Mouse (Mus musculus): ENCODE measurements around the gene Itpripl1. TPM values are rescaled to one million over a fixed set of nuclear protein-coding genes. Genes with fewer than 3 reads are reported as not detected.
"Not testable (repeated sequence)": the region's sequence is repeated elsewhere in the genome, so short reads cannot be mapped to it uniquely, and the experiment has no call there.

Itpripl1 gene
- total and polyA plus RNA-seq, 3 experiments = 19.7 to 30.6 (median 23.4) TPM

- H3K4me3 ChIP-seq (replicated peaks in 1 of 3; ENCODE audit: low read depth in 2 of 3, low read length in 2 of 3, poor library complexity in 1 of 3); in situ Hi-C loops (cut with MboI; ENCODE audit: low pct_ligation_motif_present, low pct_unique_long_range_greater_than_20kb, low sequenced_read_pairs); H3K9ac ChIP-seq (ENCODE audit: insufficient read depth, low read depth); H3K9me3 ChIP-seq (replicated peaks; ENCODE audit: low read length); H3K79me2 ChIP-seq (replicated peaks; ENCODE audit: control insufficient read depth, extremely low read depth, insufficient read depth, poor library complexity, severe bottlenecking); dilution Hi-C loops (cut with MboI; ENCODE audit: extremely low pct_ligation_motif_present, extremely low pct_unique_long_range_greater_than_20kb, low sequenced_read_pairs); H3K4me2 ChIP-seq (ENCODE audit: insufficient read depth, low read depth, poor library complexity, severe bottlenecking); H3K27me3 ChIP-seq (replicated peaks); H3K36me3 ChIP-seq (replicated peaks in 1 of 2; ENCODE audit: control insufficient read depth in 1 of 2, insufficient read depth in 1 of 2, low read length in 1 of 2); H3K27ac ChIP-seq (ENCODE audit: insufficient read depth, low read depth): not testable (repeated sequence)
- H3K4me1 ChIP-seq (ENCODE audit: control insufficient read depth in 1 of 2, insufficient read depth in 2 of 2) = peaks cover 2 to 15% of the 10 kb centered on the region in 2 experiments; a peak in 2 of 4 replicates
- TF ChIP-seq JUND (conservative IDR thresholded peaks at IDR 0.05; ENCODE audit: low read depth, low read length) = peak; percentile 26; the same call in 1 of the 2 replicates
- TF ChIP-seq SMC3 (IDR thresholded peaks at IDR 0.05; ENCODE audit: low read depth, low read length) = peak; percentile 72
- TF ChIP-seq RAD21 (IDR thresholded peaks at IDR 0.05; ENCODE audit: low read depth, low read length) = peak; percentile 70
- TF ChIP-seq ZC3H11A (IDR thresholded peaks at IDR 0.05; ENCODE audit: low read depth, low read length) = peak; percentile 40; the same call in 1 of the 2 replicates
- TF ChIP-seq CTCF (conservative IDR thresholded peaks at IDR 0.05 in 1 of 2, IDR thresholded peaks at IDR 0.05 in 1 of 2; ENCODE audit: low read depth in 2 of 2, low read length in 2 of 2) = peak; percentile 8 to 76; a peak in 2 of 4 replicates
- peak; percentile 68 for DNase-seq (ENCODE audit: extremely low read depth)
Observed at GRCm38 (mm10) chr2:127166261-127166660, 23.0 kb upstream of the Itpripl1 start.

- peak; percentile 85 for DNase-seq (ENCODE audit: extremely low read depth)
- in situ Hi-C loops (cut with MboI; ENCODE audit: low pct_ligation_motif_present, low pct_unique_long_range_greater_than_20kb, low sequenced_read_pairs) (no loop called here), dilution Hi-C loops (cut with MboI; ENCODE audit: extremely low pct_ligation_motif_present, extremely low pct_unique_long_range_greater_than_20kb, low sequenced_read_pairs) (no loop called here)
- Histone ChIP-seq H3K4me3 (replicated peaks in 1 of 3; ENCODE audit: low read depth in 2 of 3, low read length in 2 of 3, poor library complexity in 1 of 3) (no peak overlapping the region), H3K4me2 (ENCODE audit: insufficient read depth, low read depth, poor library complexity, severe bottlenecking) (peak overlapping the region; percentile 55), H3K9me3 (replicated peaks; ENCODE audit: low read length) (no peaks in the 10 kb centered on the region), H3K36me3 (replicated peaks in 1 of 2; ENCODE audit: control insufficient read depth in 1 of 2, insufficient read depth in 1 of 2, low read length in 1 of 2) (no peaks in the 10 kb centered on the region), H3K79me2 (replicated peaks; ENCODE audit: control insufficient read depth, extremely low read depth, insufficient read depth, poor library complexity, severe bottlenecking) (no peaks in the 10 kb centered on the region), H3K27ac (ENCODE audit: insufficient read depth, low read depth) (peak overlapping the region; percentile 77; the same call in 1 of the 2 replicates), H3K9ac (ENCODE audit: insufficient read depth, low read depth) (no peak overlapping the region; the same call in 1 of the 2 replicates), H3K27me3 (replicated peaks) (peaks cover 3% of the 10 kb centered on the region), H3K4me1 (ENCODE audit: control insufficient read depth in 1 of 2, insufficient read depth in 2 of 2) (peaks cover 2 to 15% of the 10 kb centered on the region in 2 experiments; a peak in 2 of 4 replicates)
- TF ChIP-seq ZKSCAN1 (IDR thresholded peaks at IDR 0.05; ENCODE audit: borderline replicate concordance, low read depth, low read length) (no peak), MEF2A (IDR thresholded peaks at IDR 0.05; ENCODE audit: borderline replicate concordance, low read depth, low read length) (peak; percentile 69), MAFK (IDR thresholded peaks at IDR 0.05; ENCODE audit: insufficient replicate concordance, low read length) (0 out of 2 replicates have a peak, but pooled peaks have one; percentile 35), JUN (IDR thresholded peaks at IDR 0.05; ENCODE audit: insufficient read depth, low read depth, low read length) (peak; percentile 67), RCOR1 (conservative IDR thresholded peaks at IDR 0.05; ENCODE audit: low read depth, low read length) (0 out of 2 replicates have a peak, but pooled peaks have one; percentile 34), TCF12 (IDR thresholded peaks at IDR 0.05; ENCODE audit: low read depth, low read length) (0 out of 2 replicates have a peak, but pooled peaks have one; percentile 28), IRF4 (IDR thresholded peaks at IDR 0.05; ENCODE audit: low read depth, low read length) (peak; percentile 77), EP300 (IDR thresholded peaks at IDR 0.05; ENCODE audit: low read length) (peak; percentile 78), BHLHE40 (IDR thresholded peaks at IDR 0.05; ENCODE audit: low read depth, low read length) (peak; percentile 61), POLR2A (IDR thresholded peaks at IDR 0.05; ENCODE audit: low read depth, low read length) (no peak), ETS1 (conservative IDR thresholded peaks at IDR 0.05; ENCODE audit: low read depth, low read length) (peak; percentile 77), MAX (IDR thresholded peaks at IDR 0.05; ENCODE audit: low read length) (peak; percentile 12; the same call in 1 of the 2 replicates), HCFC1 (IDR thresholded peaks at IDR 0.05; ENCODE audit: low read depth, low read length) (0 out of 2 replicates have a peak, but pooled peaks have one; percentile 31), JUND (conservative IDR thresholded peaks at IDR 0.05; ENCODE audit: low read depth, low read length) (peak; percentile 57; the same call in 1 of the 2 replicates), POLR2AphosphoS2 (IDR thresholded peaks at IDR 0.05; ENCODE audit: low read depth, low read length) (no peak), MYC (IDR thresholded peaks at IDR 0.05; ENCODE audit: low read depth, low read length) (0 out of 2 replicates have a peak, but pooled peaks have one; percentile 20), SIN3A (IDR thresholded peaks at IDR 0.05; ENCODE audit: low read length) (peak; percentile 37; the same call in 1 of the 2 replicates), GABPA (IDR thresholded peaks at IDR 0.05; ENCODE audit: insufficient replicate concordance, low read depth, low read length) (no peak), KAT2A (IDR thresholded peaks at IDR 0.05; ENCODE audit: insufficient replicate concordance, low read length) (0 out of 2 replicates have a peak, but pooled peaks have one; percentile 64)
Observed at GRCm38 (mm10) chr2:127165675-127166074, 22.4 kb upstream of the Itpripl1 start.
